Comparison of ENCODE assay signal across 7 mouse cellular contexts in genomic region chr10:13982769-13983381, GRCm38 (mm10). TPM values are rescaled to one million over a fixed set of nuclear protein-coding genes. Genes with fewer than 3 reads are reported as not detected.
A peak's percentile ranks its signal among the peaks of the same experiment; 100 is the strongest.
DNase-seq lines count a peak whose midpoint lies in the region; ATAC-seq and TF ChIP-seq lines count a peak whose summit lies in the region.

No protein-coding gene starts in this region.

- peaks cover 3% of the 10 kb centered on the region for H3K4me1 ChIP-seq in bone marrow, adult 2 months (ENCODE audit: control insufficient read depth, insufficient read depth, low read length)
- H3K4me1 ChIP-seq in embryonic facial prominence, embryonic 15.5 days: peaks cover 16% of the 10 kb centered on the region
- H3K4me1 ChIP-seq in heart, embryonic 11.5 days (ENCODE audit: control insufficient read depth, insufficient read depth, low read length): peaks cover 18% of the 10 kb centered on the region
- H3K4me1 ChIP-seq in kidney, embryonic 15.5 days: peaks cover 22% of the 10 kb centered on the region
- peaks cover 18% of the 10 kb centered on the region for H3K4me1 ChIP-seq in liver, adult 2 months (ENCODE audit: control insufficient read depth, insufficient read depth, low read length)

- H3K36me3 ChIP-seq in embryonic facial prominence, embryonic 15.5 days: no peaks in the 10 kb centered on the region
- H3K36me3 ChIP-seq in heart, embryonic 11.5 days (ENCODE audit: control insufficient read depth, insufficient read depth, low read length): no peaks in the 10 kb centered on the region
- no peaks in the 10 kb centered on the region for H3K36me3 ChIP-seq in kidney, embryonic 15.5 days
- H3K36me3 ChIP-seq in liver, adult 2 months (ENCODE audit: control insufficient read depth, insufficient read depth, low read length): no peaks in the 10 kb centered on the region

- WGBS in bone marrow, adult 2 months: under 1% methylated on average over 34 of the region's 34 CpGs
- 3% methylated on average over 34 of the region's 34 CpGs for WGBS in embryonic facial prominence, embryonic 15.5 days
- under 1% methylated on average over 33 of the region's 34 CpGs for WGBS in heart, embryonic 11.5 days (ENCODE audit: insufficient replicate concordance)
- under 1% methylated on average over 33 of the region's 34 CpGs for WGBS in kidney, embryonic 15.5 days
- under 1% methylated on average over 34 of the region's 34 CpGs for WGBS in liver, adult 2 months

- peak overlapping the region; percentile 80 for H3K4me2 ChIP-seq in embryonic facial prominence, embryonic 15.5 days (replicated peaks)
- H3K4me2 ChIP-seq in heart, embryonic 11.5 days: peak overlapping the region; percentile 86
- H3K4me2 ChIP-seq in kidney, embryonic 15.5 days: peak overlapping the region; percentile 86

- peak; percentile 71; the same call in 1 of the 2 replicates for TF ChIP-seq POLR2A in bone marrow, adult 2 months (IDR thresholded peaks at IDR 0.05; ENCODE audit: borderline replicate concordance, control insufficient read depth, low read depth, low read length)
- TF ChIP-seq POLR2A in liver, adult 2 months (IDR thresholded peaks at IDR 0.05; ENCODE audit: extremely low read depth, insufficient read depth, low read length): 0 out of 2 replicates have a peak, but pooled peaks have one; percentile 37

- peaks cover 5% of the 10 kb centered on the region; the same call in 1 of the 2 replicates for H3K79me2 ChIP-seq in liver, adult 2 months (ENCODE audit: control insufficient read depth, insufficient read depth, low read length)

- ATAC-seq in embryonic facial prominence, embryonic 15.5 days (ENCODE audit: insufficient number of reproducible peaks, low FRiP score, low TSS enrichment, low read depth): peak; percentile 65
- ATAC-seq in heart, embryonic 11.5 days (replicated peaks; ENCODE audit: insufficient number of reproducible peaks, low FRiP score, low TSS enrichment): peak; percentile 86
- peak; percentile 93 for ATAC-seq in kidney, embryonic 15.5 days (replicated peaks; ENCODE audit: low FRiP score)

- peak; percentile 89 for DNase-seq in liver, adult 2 months (ENCODE audit: extremely low read depth, low read depth, low spot score)
- DNase-seq in monocyte, adult 2 months (ENCODE audit: low read depth in 1 of 2, low spot score in 2 of 2): peak; percentile 77 to 91
- DNase-seq in spleen, postnatal 10 days (ENCODE audit: low spot score in 2 of 2): peak; percentile 44 to 76

- peak overlapping the region; percentile 21 for H3K9ac ChIP-seq in embryonic facial prominence, embryonic 15.5 days
- H3K9ac ChIP-seq in heart, embryonic 11.5 days (ENCODE audit: low read depth, low read length): peak overlapping the region; percentile 84
- H3K9ac ChIP-seq in kidney, embryonic 15.5 days: peak overlapping the region; percentile 40
- H3K9ac ChIP-seq in liver, adult 2 months (ENCODE audit: low read depth, low read length): peak overlapping the region; percentile 90

- H3K27ac ChIP-seq in bone marrow, adult 2 months (ENCODE audit: control insufficient read depth, insufficient read depth, low read depth, low read length, poor library complexity): peak overlapping the region; percentile 81
- H3K27ac ChIP-seq in embryonic facial prominence, embryonic 15.5 days (replicated peaks): peak overlapping the region; percentile 87
- H3K27ac ChIP-seq in heart, embryonic 11.5 days (ENCODE audit: low read depth, low read length): peak overlapping the region; percentile 93
- H3K27ac ChIP-seq in kidney, embryonic 15.5 days: peak overlapping the region; percentile 96
- peak overlapping the region; percentile 99 for H3K27ac ChIP-seq in liver, adult 2 months (replicated peaks; ENCODE audit: insufficient read depth, low read depth, low read length)

- no peaks in the 10 kb centered on the region for H3K27me3 ChIP-seq in embryonic facial prominence, embryonic 15.5 days
- no peaks in the 10 kb centered on the region for H3K27me3 ChIP-seq in heart, embryonic 11.5 days (ENCODE audit: control insufficient read depth, insufficient read depth, low read length)
- no peaks in the 10 kb centered on the region for H3K27me3 ChIP-seq in kidney, embryonic 15.5 days
- no peaks in the 10 kb centered on the region for H3K27me3 ChIP-seq in liver, adult 2 months (ENCODE audit: control insufficient read depth, insufficient read depth, low read length)

- no peaks in the 10 kb centered on the region for H3K9me3 ChIP-seq in embryonic facial prominence, embryonic 15.5 days (replicated peaks)
- H3K9me3 ChIP-seq in heart, embryonic 11.5 days (replicated peaks; ENCODE audit: control insufficient read depth, low read length): no peaks in the 10 kb centered on the region
- no peaks in the 10 kb centered on the region for H3K9me3 ChIP-seq in kidney, embryonic 15.5 days (replicated peaks)

- TF ChIP-seq CTCF in bone marrow, adult 2 months (IDR thresholded peaks at IDR 0.05; ENCODE audit: control insufficient read depth, insufficient read depth, low read length): no peak
- TF ChIP-seq CTCF in liver, adult 2 months (IDR thresholded peaks at IDR 0.05; ENCODE audit: low read depth, low read length): no peak

- H3K4me3 ChIP-seq in bone marrow, adult 2 months (replicated peaks; ENCODE audit: control insufficient read depth, low read depth, low read length): peak overlapping the region; percentile 61
- H3K4me3 ChIP-seq in embryonic facial prominence, embryonic 15.5 days (replicated peaks): peak overlapping the region; percentile 59
- H3K4me3 ChIP-seq in heart, embryonic 11.5 days (ENCODE audit: low read depth, low read length): peak overlapping the region; percentile 64
- H3K4me3 ChIP-seq in kidney, embryonic 15.5 days (replicated peaks): peak overlapping the region; percentile 56
- peak overlapping the region; percentile 81 for H3K4me3 ChIP-seq in liver, adult 2 months (ENCODE audit: insufficient read depth, low read depth, low read length)

RNA-seq across cellular contexts. Expression of gene Hivep2, which starts 17.0 kb away (rescaled TPM):
- 3.2 and 6.3 TPM in 2 replicates for polyA plus RNA-seq in bone marrow, adult 2 months (2011; ENCODE audit: insufficient read depth, insufficient read length, low replicate concordance, missing spikeins)
- polyA plus RNA-seq in embryonic facial prominence, embryonic 15.5 days (2015; fragmentation: Nextera tagmentation; extraction: Ambion mirVana): 10.0 and 11.7 TPM in 2 replicates
- polyA plus RNA-seq in heart, embryonic 11.5 days (2014; fragmentation: Nextera tagmentation; extraction: Ambion mirVana): 7.3 and 8.0 TPM in 2 replicates
- 4.6 and 5.9 TPM in 2 replicates for polyA plus RNA-seq in kidney, embryonic 15.5 days (2015; fragmentation: Nextera tagmentation; extraction: Ambion mirVana)
- total RNA-seq in liver, adult 2 months (2014; rRNA removed): 5.4 and 6.4 TPM in 2 replicates
- polyA plus RNA-seq in liver, adult 2 months (2012; rRNA removed): 1.5 TPM in 2 replicates

Comparison
In these comparisons a context has a peak if more than half of its experiments do, and no peak if none do; other contexts are left out.
1. Peak in every context shown above with its lines: DNase-seq, ATAC-seq, H3K4me3 ChIP-seq and H3K27ac ChIP-seq.
2. H3K9ac ChIP-seq: peak in every context shown above with its lines; median percentile 90 in liver, adult 2 months; 84 in heart, embryonic 11.5 days; 40 in kidney, embryonic 15.5 days; 21 in embryonic facial prominence, embryonic 15.5 days.